20 mouse cellular contexts compared by ENCODE assay signal in the genomic region with DNA sequence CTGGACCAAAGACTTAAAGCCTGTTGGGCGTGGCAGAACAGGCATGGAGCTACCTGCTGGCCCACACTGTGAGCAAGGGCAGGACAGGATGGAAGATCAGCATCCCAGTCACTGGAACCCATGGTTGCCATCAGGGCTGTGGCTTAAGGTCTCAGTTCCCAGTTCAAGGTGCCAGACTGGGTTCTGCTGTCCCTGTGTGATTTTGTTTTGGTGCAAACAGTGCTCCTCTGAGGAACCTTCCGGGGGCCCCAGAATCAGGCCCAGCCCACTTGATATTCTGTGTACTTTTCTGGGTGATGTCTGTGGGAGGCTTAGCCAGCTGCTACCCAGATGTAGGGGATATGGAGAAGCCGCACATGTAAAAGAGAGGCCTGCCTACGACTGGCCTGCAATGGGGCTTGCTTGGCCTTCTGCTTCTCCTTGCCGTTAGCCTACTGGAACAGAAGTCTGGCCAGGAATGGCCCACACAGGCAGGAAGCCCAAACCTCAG. TPM values are rescaled to one million over a fixed set of nuclear protein-coding genes. Genes with fewer than 3 reads are reported as not detected.
DNase-seq lines count a peak whose midpoint lies in the region; ATAC-seq and TF ChIP-seq lines count a peak whose summit lies in the region.
"Had no signal": no experiment of that assay in that cellular context is flagged by ENCODE, and none has a peak within 500 bp of the region (broad histone marks: within the 10 kb centered on the region; RNA-seq: fewer than 3 reads in every experiment).

No protein-coding gene starts in this region.

- no peak overlapping the region for H3K4me3 ChIP-seq in heart, embryonic 16.5 days (ENCODE audit: low read length)
- H3K4me3 ChIP-seq in heart, adult 2 months = no peak overlapping the region
- H3K4me3 ChIP-seq in embryonic facial prominence, embryonic 10.5 days = no peak overlapping the region
- H3K4me3 ChIP-seq in forebrain, embryonic 15.5 days = no peak overlapping the region

- no peak for TF ChIP-seq EP300 in heart, adult 2 months (IDR thresholded peaks at IDR 0.05; ENCODE audit: insufficient read depth, low read depth, low read length)

- H3K27ac ChIP-seq in heart, embryonic 16.5 days (ENCODE audit: low read length) = 0 out of 2 replicates have a peak overlapping the region, but pooled peaks have one; percentile 46
- H3K27ac ChIP-seq in heart, adult 2 months = no peak overlapping the region
- H3K27ac ChIP-seq in embryonic facial prominence, embryonic 10.5 days (replicated peaks) = peak overlapping the region; percentile 19
- no peak overlapping the region for H3K27ac ChIP-seq in forebrain, embryonic 15.5 days (replicated peaks)
- H3K27ac ChIP-seq: kidney, postnatal 0 days had no signal

- intact Hi-C loops in heart, adult 2 months (cut with DNase I) = no loop called here

- no peak for TF ChIP-seq POLR2A in heart, adult 2 months (IDR thresholded peaks at IDR 0.05; ENCODE audit: insufficient read depth, low read depth, low read length)

- H3K36me3 ChIP-seq in heart, embryonic 16.5 days (ENCODE audit: control insufficient read depth, insufficient read depth) = no peaks in the 10 kb centered on the region
- no peaks in the 10 kb centered on the region for H3K36me3 ChIP-seq in heart, adult 2 months (ENCODE audit: control insufficient read depth, insufficient read depth, low read length)
- H3K36me3 ChIP-seq in embryonic facial prominence, embryonic 10.5 days (replicated peaks) = no peaks in the 10 kb centered on the region
- no peaks in the 10 kb centered on the region for H3K36me3 ChIP-seq in forebrain, embryonic 15.5 days

- WGBS in heart, embryonic 16.5 days = 81% methylated on average over 5 of the region's 5 CpGs
- 92% methylated on average over 5 of the region's 5 CpGs for WGBS in heart, adult 2 months
- WGBS in embryonic facial prominence, embryonic 10.5 days = 81% methylated on average over 5 of the region's 5 CpGs
- WGBS in forebrain, embryonic 15.5 days = 87% methylated on average over 5 of the region's 5 CpGs

- peak overlapping the region; percentile 16; the same call in 1 of the 2 replicates for H3K9ac ChIP-seq in heart, embryonic 16.5 days (ENCODE audit: low read length)
- no peak overlapping the region for H3K9ac ChIP-seq in heart, adult 2 months (ENCODE audit: low read depth, low read length)
- H3K9ac ChIP-seq in forebrain, embryonic 15.5 days (replicated peaks) = no peak overlapping the region
- H3K9ac ChIP-seq: forebrain, postnatal 0 days; liver, postnatal 0 days had no signal

- no peak overlapping the region for H3K4me2 ChIP-seq in heart, embryonic 16.5 days (ENCODE audit: low read depth, low read length)
- H3K4me2 ChIP-seq in forebrain, embryonic 15.5 days (replicated peaks) = no peak overlapping the region

- H3K27me3 ChIP-seq in heart, embryonic 16.5 days (ENCODE audit: control insufficient read depth, insufficient read depth, low read length) = no peaks in the 10 kb centered on the region
- H3K27me3 ChIP-seq in heart, adult 2 months (ENCODE audit: control insufficient read depth, insufficient read depth, low read length) = no peaks in the 10 kb centered on the region
- H3K27me3 ChIP-seq in embryonic facial prominence, embryonic 10.5 days (replicated peaks; ENCODE audit: low read depth, poor library complexity, severe bottlenecking) = peaks cover 27% of the 10 kb centered on the region
- peaks cover 15% of the 10 kb centered on the region; the same call in 1 of the 2 replicates for H3K27me3 ChIP-seq in forebrain, embryonic 15.5 days

- TF ChIP-seq CTCF in heart, adult 2 months (IDR thresholded peaks at IDR 0.05) = no peak

- DNase-seq in heart, adult 2 months = no peak
- no peak for DNase-seq in embryonic facial prominence, embryonic 10.5 days (ENCODE audit: low spot score)
- peak; percentile 58 for DNase-seq in induced T-regulatory cell, adult 2 months (ENCODE audit: low read depth)
- DNase-seq in thymus, postnatal 0 days (ENCODE audit: low spot score) = peak; percentile 60
- no peak for DNase-seq in B cell, adult 2 months
- DNase-seq: adrenal gland, postnatal 25 days; cerebellum, adult 9-11 months; forebrain, postnatal 0 days; layer of hippocampus, adult 9-11 months; liver, postnatal 0 days had no signal

- no peak for ATAC-seq in heart, embryonic 16.5 days (replicated peaks; ENCODE audit: extremely low read depth, insufficient read depth, low FRiP score)
- ATAC-seq in forebrain, embryonic 15.5 days (replicated peaks) = no peak
- ATAC-seq: forebrain, postnatal 0 days; inflammation-experienced regulatory T-cells, adult 6 months; liver, postnatal 0 days had no signal

- H3K79me2 ChIP-seq in heart, adult 2 months (replicated peaks; ENCODE audit: control insufficient read depth, insufficient read depth, low read length) = no peaks in the 10 kb centered on the region

- peaks cover 42% of the 10 kb centered on the region for H3K4me1 ChIP-seq in heart, embryonic 16.5 days (ENCODE audit: control insufficient read depth, insufficient read depth, low read length)
- H3K4me1 ChIP-seq in heart, adult 2 months (ENCODE audit: control insufficient read depth, insufficient read depth, low read length) = peaks cover 4% of the 10 kb centered on the region
- peaks cover 55% of the 10 kb centered on the region for H3K4me1 ChIP-seq in embryonic facial prominence, embryonic 10.5 days
- H3K4me1 ChIP-seq in forebrain, embryonic 15.5 days = peaks cover 13% of the 10 kb centered on the region

- no peaks in the 10 kb centered on the region for H3K9me3 ChIP-seq in heart, embryonic 16.5 days (replicated peaks; ENCODE audit: control insufficient read depth, low read length)
- no peaks in the 10 kb centered on the region for H3K9me3 ChIP-seq in embryonic facial prominence, embryonic 10.5 days
- no peaks in the 10 kb centered on the region for H3K9me3 ChIP-seq in forebrain, embryonic 15.5 days

RNA-seq across cellular contexts. Expression of gene Socs1, which starts 4.7 kb away (rescaled TPM):
- 5.5 and 11.6 TPM in 2 replicates for polyA plus RNA-seq in heart, embryonic 16.5 days (2015; fragmentation: Nextera tagmentation; extraction: Ambion mirVana)
- under 1 TPM; 0.34 to 0.48 TPM for total RNA-seq in heart, adult 2 months (2021)
- polyA plus RNA-seq in heart, adult 2 months (2012; rRNA removed) = 0.94 and 1.2 TPM in 2 replicates
- 3.7 and 4.2 TPM in 2 replicates for polyA plus RNA-seq in embryonic facial prominence, embryonic 10.5 days (2016; fragmentation: Nextera tagmentation; extraction: Ambion mirVana)
- polyA plus RNA-seq in thymus, postnatal 0 days (2015; fragmentation: Nextera tagmentation; extraction: Ambion mirVana) = 146 and 184 TPM in 2 replicates
- polyA plus RNA-seq in forebrain, embryonic 15.5 days (2015; fragmentation: Nextera tagmentation; extraction: Ambion mirVana) = 1.7 and 2.1 TPM in 2 replicates

RNA-seq across cellular contexts. Expression of gene Tnp2, which starts 7.8 kb away (rescaled TPM):
- polyA plus RNA-seq in heart, embryonic 16.5 days (2015; fragmentation: Nextera tagmentation; extraction: Ambion mirVana) = 0.47 TPM in 1 of 2 replicates, not detected in the other
- total RNA-seq in heart, adult 2 months (2021) = not detected
- 4.9 and 6.8 TPM in 2 replicates for polyA plus RNA-seq in heart, adult 2 months (2012; rRNA removed)
- not detected in 2 replicates for polyA plus RNA-seq in embryonic facial prominence, embryonic 10.5 days (2016; fragmentation: Nextera tagmentation; extraction: Ambion mirVana)
- polyA plus RNA-seq in thymus, postnatal 0 days (2015; fragmentation: Nextera tagmentation; extraction: Ambion mirVana) = 3.7 and 4.5 TPM in 2 replicates
- polyA plus RNA-seq in forebrain, embryonic 15.5 days (2015; fragmentation: Nextera tagmentation; extraction: Ambion mirVana) = not detected in 2 replicates
- total RNA-seq: adrenal gland, postnatal 25 days; forebrain, postnatal 0 days; gastrocnemius, adult 8-10 months; hematopoietic stem cell, adult 5-6 weeks; left cerebral cortex, postnatal 36 days; megakaryocyte progenitor cell, adult 5-6 weeks had no signal
- polyA plus RNA-seq: forebrain, postnatal 0 days; kidney, postnatal 0 days; liver, postnatal 0 days; neural tube, embryonic 14.5 days; small intestine, adult 2 months had no signal

RNA-seq across cellular contexts. Expression of gene Prm3, which starts 10.0 kb away (rescaled TPM):
- polyA plus RNA-seq in heart, embryonic 16.5 days (2015; fragmentation: Nextera tagmentation; extraction: Ambion mirVana) = not detected in 2 replicates
- total RNA-seq in heart, adult 2 months (2021) = not detected
- polyA plus RNA-seq in heart, adult 2 months (2012; rRNA removed) = 0.41 TPM in 1 of 2 replicates, not detected in the other
- not detected in 2 replicates for polyA plus RNA-seq in embryonic facial prominence, embryonic 10.5 days (2016; fragmentation: Nextera tagmentation; extraction: Ambion mirVana)
- polyA plus RNA-seq in thymus, postnatal 0 days (2015; fragmentation: Nextera tagmentation; extraction: Ambion mirVana) = not detected in 2 replicates
- polyA plus RNA-seq in forebrain, embryonic 15.5 days (2015; fragmentation: Nextera tagmentation; extraction: Ambion mirVana) = not detected in 2 replicates
- total RNA-seq: adrenal gland, postnatal 25 days; forebrain, postnatal 0 days; gastrocnemius, adult 8-10 months; hematopoietic stem cell, adult 5-6 weeks; left cerebral cortex, postnatal 36 days; megakaryocyte progenitor cell, adult 5-6 weeks had no signal
- polyA plus RNA-seq: forebrain, postnatal 0 days; inflammation-experienced regulatory T-cells, adult 6 months; kidney, postnatal 0 days; liver, postnatal 0 days; neural tube, embryonic 14.5 days; small intestine, adult 2 months had no signal

RNA-seq across cellular contexts. Expression of gene Prm2, which starts 15.3 kb away (rescaled TPM):
- not detected in 2 replicates for polyA plus RNA-seq in heart, embryonic 16.5 days (2015; fragmentation: Nextera tagmentation; extraction: Ambion mirVana)
- total RNA-seq in heart, adult 2 months (2021) = not detected
- polyA plus RNA-seq in heart, adult 2 months (2012; rRNA removed) = 4.9 and 5.7 TPM in 2 replicates
- polyA plus RNA-seq in embryonic facial prominence, embryonic 10.5 days (2016; fragmentation: Nextera tagmentation; extraction: Ambion mirVana) = not detected in 2 replicates
- not detected in 2 replicates for polyA plus RNA-seq in thymus, postnatal 0 days (2015; fragmentation: Nextera tagmentation; extraction: Ambion mirVana)
- polyA plus RNA-seq in forebrain, embryonic 15.5 days (2015; fragmentation: Nextera tagmentation; extraction: Ambion mirVana) = not detected in 2 replicates
- total RNA-seq: adrenal gland, postnatal 25 days; forebrain, postnatal 0 days; gastrocnemius, adult 8-10 months; hematopoietic stem cell, adult 5-6 weeks; left cerebral cortex, postnatal 36 days; megakaryocyte progenitor cell, adult 5-6 weeks had no signal
- polyA plus RNA-seq: forebrain, postnatal 0 days; inflammation-experienced regulatory T-cells, adult 6 months; kidney, postnatal 0 days; liver, postnatal 0 days; neural tube, embryonic 14.5 days; small intestine, adult 2 months had no signal

RNA-seq across cellular contexts. Expression of gene Prm1, which starts 25.0 kb away (rescaled TPM):
- polyA plus RNA-seq in heart, embryonic 16.5 days (2015; fragmentation: Nextera tagmentation; extraction: Ambion mirVana) = 0.36 and 0.58 TPM in 2 replicates
- not detected for total RNA-seq in heart, adult 2 months (2021)
- polyA plus RNA-seq in heart, adult 2 months (2012; rRNA removed) = 4.7 and 5.2 TPM in 2 replicates
- 0.36 TPM in 1 of 2 replicates, not detected in the other for polyA plus RNA-seq in embryonic facial prominence, embryonic 10.5 days (2016; fragmentation: Nextera tagmentation; extraction: Ambion mirVana)
- 1.4 and 2.1 TPM in 2 replicates for polyA plus RNA-seq in thymus, postnatal 0 days (2015; fragmentation: Nextera tagmentation; extraction: Ambion mirVana)
- not detected in 2 replicates for polyA plus RNA-seq in forebrain, embryonic 15.5 days (2015; fragmentation: Nextera tagmentation; extraction: Ambion mirVana)
- total RNA-seq: adrenal gland, postnatal 25 days; forebrain, postnatal 0 days; gastrocnemius, adult 8-10 months; hematopoietic stem cell, adult 5-6 weeks; left cerebral cortex, postnatal 36 days; megakaryocyte progenitor cell, adult 5-6 weeks had no signal
- polyA plus RNA-seq: forebrain, postnatal 0 days; kidney, postnatal 0 days; liver, postnatal 0 days; neural tube, embryonic 14.5 days; small intestine, adult 2 months had no signal

Comparison
In these comparisons a context has a peak if more than half of its experiments do, and no peak if none do; other contexts are left out.
1. H3K27ac ChIP-seq: peak in heart, embryonic 16.5 days (single experiment) and embryonic facial prominence, embryonic 10.5 days (single experiment); none in heart, adult 2 months (single experiment) and forebrain, embryonic 15.5 days (single experiment).
2. DNase-seq: peak in induced T-regulatory cell, adult 2 months (single experiment) and thymus, postnatal 0 days (single experiment); none in heart, adult 2 months (0 of 2), embryonic facial prominence, embryonic 10.5 days (single experiment) and B cell, adult 2 months (0 of 2).
3. RNA of gene Socs1, which starts 4.7 kb away (polyA plus RNA-seq): 146 to 184 TPM in thymus, postnatal 0 days; 5.5 to 11.6 TPM in heart, embryonic 16.5 days, 3.7 to 4.2 TPM in embryonic facial prominence, embryonic 10.5 days, 1.7 to 2.1 TPM in forebrain, embryonic 15.5 days and 0.94 to 1.2 TPM in heart, adult 2 months; every median in the first group is over 10 times any median in the second.